Mouse (Mus musculus) erythroblast, embryonic 14.5 days (primary cell): ENCODE data around the gene Rbfox3.

Experiments
- GATA1 ChIP-seq: IDR thresholded peaks from 2 replicates; pipeline ENCODE4 v1.6.1; 2012; ENCODE audit warnings: low read length, inconsistent platforms, mixed read lengths
- TAL1 ChIP-seq: IDR thresholded peaks from 3 replicates; pipeline ENCODE4 v1.6.1; 2012; ENCODE audit warnings: low read length, inconsistent platforms, mixed read lengths

GRCm38 (mm10) chr11:118871527-118871926, 39.9 kb downstream of the Rbfox3 start:
- no peak for TF ChIP-seq GATA1
- no peak for TF ChIP-seq TAL1
